Mouse (Mus musculus): ENCODE measurements around the gene Irak3.

DNA sequence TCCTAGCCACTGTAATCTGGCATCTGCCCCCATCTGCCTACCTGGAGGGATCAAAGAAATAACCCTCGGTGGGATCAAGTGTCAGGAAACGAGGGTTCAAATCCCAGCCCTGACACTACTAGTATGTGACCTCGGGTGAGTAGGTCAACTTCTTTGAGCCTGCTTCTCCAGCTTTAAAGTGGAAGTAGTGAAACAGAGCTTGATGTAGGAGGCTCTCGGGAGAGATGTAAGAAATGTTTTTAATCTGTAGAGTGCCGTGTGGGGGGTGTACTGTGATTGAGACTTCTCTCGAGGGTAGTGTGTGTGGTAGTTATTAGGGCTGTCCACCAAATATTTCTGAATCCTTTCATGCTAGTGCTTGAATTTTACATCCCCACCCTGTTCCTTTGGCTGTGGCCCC lies 40.5 kb upstream of the Irak3 start:
- TF ChIP-seq CTCF (IDR thresholded peaks at IDR 0.05; ENCODE audit: low read depth) (no peak), EP300 (IDR thresholded peaks at IDR 0.05; ENCODE audit: low read depth) (no peak)
